Mouse (Mus musculus) liver, embryonic 14.5 days (tissue): ENCODE data around the gene Hemk1. TPM values are rescaled to one million over a fixed set of nuclear protein-coding genes. Genes with fewer than 3 reads are reported as not detected.
A peak's percentile ranks its signal among the peaks of the same experiment; 100 is the strongest.

ENCODE experiments used
- ATAC-seq: fragments of 200-750 bp; cut with Nextera tagmentation; 2 replicates; pipeline ENCODE4 v1.8.0; 2017; ENCODE audit warnings: moderate number of reproducible peaks, mild to moderate bottlenecking, moderate library complexity; ENCODE audit not compliant: insufficient read depth
- DNase-seq, 3 experiments: peaks; one replicate each; pipeline ENCODE4 v3.0.0-alpha.2; 2012 to 2013; ENCODE audit warnings: low read depth in 3 of 3, low spot score in 3 of 3
- H3K27ac ChIP-seq: fragments of 300-500 bp; sonication (generic); 2 replicates; pipeline ENCODE4 v1.5.1; 2014; ENCODE audit warnings: moderate library complexity, mild to moderate bottlenecking, control low read depth, inconsistent platforms
- H3K27me3 ChIP-seq: fragments of 300-500 bp; sonication (generic); 2 replicates; pipeline ENCODE4 v1.6.1; 2014; ENCODE audit warnings: mild to moderate bottlenecking, low read length, moderate library complexity; ENCODE audit not compliant: control insufficient read depth, insufficient read depth
- H3K36me3 ChIP-seq: fragments of 300-500 bp; sonication (generic); replicated peaks from 2 replicates; pipeline ENCODE4 v1.6.1; 2014; ENCODE audit warnings: low read depth; ENCODE audit not compliant: control insufficient read depth, insufficient read depth
- H3K4me1 ChIP-seq, 2 experiments: fragments of 200-500 bp in 1 of 2; fragments of 300-500 bp in 1 of 2; sonication (generic) in 1 of 2; replicated peaks; 2 replicates each; pipeline ENCODE4 v1.6.1; 2012 to 2014; ENCODE audit warnings: antibody characterized with exemption in 1 of 2, inconsistent platforms in 1 of 2, low read length in 1 of 2; ENCODE audit not compliant: control insufficient read depth in 2 of 2, insufficient read depth in 2 of 2
- H3K4me2 ChIP-seq: fragments of 300-500 bp; sonication (generic); 2 replicates; pipeline ENCODE4 v1.6.1; 2014; ENCODE audit warnings: low read depth, mild to moderate bottlenecking, control low read depth, moderate library complexity
- H3K4me3 ChIP-seq, 2 experiments: fragments of 200-500 bp in 1 of 2; fragments of 300-500 bp in 1 of 2; sonication (generic) in 1 of 2; 2 replicates each; pipeline ENCODE4 v1.5.1; 2012 to 2014; ENCODE audit warnings: low read depth in 2 of 2, low read length in 2 of 2, mild to moderate bottlenecking in 2 of 2, control low read depth in 1 of 2, inconsistent platforms in 1 of 2, moderate library complexity in 1 of 2; ENCODE audit not compliant: insufficient read depth in 1 of 2
- H3K9ac ChIP-seq: fragments of 300-500 bp; sonication (generic); replicated peaks from 2 replicates; pipeline ENCODE4 v1.6.1; 2014; ENCODE audit warnings: mild to moderate bottlenecking, control low read depth, moderate library complexity
- H3K9me3 ChIP-seq: fragments of 300-500 bp; sonication (generic); 2 replicates; pipeline ENCODE4 v1.6.1; 2016; ENCODE audit warnings: low read length, mixed read lengths; ENCODE audit not compliant: control insufficient read depth
- CTCF ChIP-seq: IDR thresholded peaks from 2 replicates; pipeline ENCODE4 v1.5.1; 2016; ENCODE audit warnings: antibody characterized with exemption, low read depth, control low read depth
- EP300 ChIP-seq: IDR thresholded peaks from 2 replicates; pipeline ENCODE4 v1.6.1; 2016; ENCODE audit warnings: antibody characterized with exemption, low read depth
- WGBS: fragments of 180-500 bp; shearing (Covaris S2); extraction: QIAGEN DNeasy Blood & Tissue Kit; methylation state at CpG from one replicate; pipeline ENCODE4 v1.1.7; 2014; ENCODE audit not compliant: insufficient replicate concordance; 5-methylcytosine and 5-hydroxymethylcytosine counted together
- polyA plus RNA-seq, 2 experiments: library from polyadenylated mRNA; depleted of rRNA in 1 of 2; stranded (reverse) in 1 of 2; unstranded in 1 of 2; fragments of >200 nt; fragmentation: Nextera tagmentation in 1 of 2; extraction: Ambion mirVana in 1 of 2; gene quantifications; 2 replicates each; pipeline versions ENCODE4 v1.2.1 to v1.2.3; 2012 to 2014

The Hemk1 gene
- polyA plus RNA-seq, 2 experiments: 2.2 to 3.3 TPM

GRCm38 (mm10) chr9:107305601-107306542, 32.3 kb downstream of the Hemk1 start:
- no peak for TF ChIP-seq EP300
- TF ChIP-seq CTCF: no peak
- H3K9ac ChIP-seq: no peak overlapping the region
- no peak for ATAC-seq

GRCm38 (mm10) chr9:107305012-107305411, 33.1 kb downstream of the Hemk1 start:
- ATAC-seq (no peak), DNase-seq (no peak)
- Histone ChIP-seq H3K9ac (no peak overlapping the region; the same call in 1 of the 2 replicates), H3K27me3 (no peaks in the 10 kb centered on the region), H3K36me3 (peaks cover 15% of the 10 kb centered on the region), H3K27ac (peak overlapping the region; percentile 15; the same call in 1 of the 2 replicates), H3K4me2 (no peak overlapping the region), H3K4me1 (peaks cover 31 to 69% of the 10 kb centered on the region in 2 experiments), H3K4me3 (no peak overlapping the region), H3K9me3 (no peaks in the 10 kb centered on the region)
- 80% methylated on average over 4 of the region's 4 CpGs for WGBS
- TF ChIP-seq EP300: no peak
- no peak for TF ChIP-seq CTCF

More at GRCm38 (mm10) chr9:107305601-107306542, 32.3 kb downstream of the Hemk1 start:
- no peak overlapping the region for H3K4me3 ChIP-seq
- no peaks in the 10 kb centered on the region for H3K9me3 ChIP-seq
- H3K4me2 ChIP-seq: no peak overlapping the region
- 69% methylated on average over 13 of the region's 13 CpGs for WGBS
- no peaks in the 10 kb centered on the region for H3K27me3 ChIP-seq
- H3K27ac ChIP-seq: no peak overlapping the region
- no peak for DNase-seq
- H3K4me1 ChIP-seq: peaks cover 31 to 69% of the 10 kb centered on the region in 2 experiments
- peaks cover 13% of the 10 kb centered on the region for H3K36me3 ChIP-seq

- ATAC-seq (peak; percentile 61), DNase-seq (no peak)
- WGBS: 37% methylated on average over 3 of the region's 3 CpGs
- peaks cover 35 to 71% of the 10 kb centered on the region in 2 experiments for H3K4me1 ChIP-seq
- no peaks in the 10 kb centered on the region for H3K9me3 ChIP-seq
- H3K9ac ChIP-seq: no peak overlapping the region
- H3K4me3 ChIP-seq: no peak overlapping the region
- no peaks in the 10 kb centered on the region for H3K27me3 ChIP-seq
- peaks cover 15% of the 10 kb centered on the region for H3K36me3 ChIP-seq
- no peak overlapping the region for H3K27ac ChIP-seq
- TF ChIP-seq EP300: no peak
- no peak for TF ChIP-seq CTCF
- peak overlapping the region; percentile 43 for H3K4me2 ChIP-seq
Measured at GRCm38 (mm10) chr9:107304383-107304782, 33.8 kb downstream of the Hemk1 start.

- H3K4me3 ChIP-seq: no peak overlapping the region
- H3K9ac ChIP-seq: no peak overlapping the region
- H3K27me3 ChIP-seq: no peaks in the 10 kb centered on the region
- peak overlapping the region; percentile 43; the same call in 1 of the 2 replicates for H3K4me2 ChIP-seq
- WGBS: 73% methylated on average over 5 of the region's 5 CpGs
- no peak for DNase-seq
- H3K9me3 ChIP-seq: no peaks in the 10 kb centered on the region
- no peak overlapping the region; the same call in 1 of the 2 replicates for H3K27ac ChIP-seq
- H3K4me1 ChIP-seq: peaks cover 40 to 75% of the 10 kb centered on the region in 2 experiments
- no peak for ATAC-seq
- TF ChIP-seq CTCF (no peak), EP300 (no peak)
- H3K36me3 ChIP-seq: peaks cover 15% of the 10 kb centered on the region
Measured at GRCm38 (mm10) chr9:107303900-107304299, 34.2 kb downstream of the Hemk1 start.
